ENCODE assay signal across 25 mouse cellular contexts in genomic region chr13:62922645-62923044, GRCm38 (mm10). TPM values are rescaled to one million over a fixed set of nuclear protein-coding genes. Genes with fewer than 3 reads are reported as not detected.
DNase-seq lines count a peak whose midpoint lies in the region; ATAC-seq and TF ChIP-seq lines count a peak whose summit lies in the region.
"Had no signal": no experiment of that assay in that cellular context is flagged by ENCODE, and none has a peak within 500 bp of the region (broad histone marks: within the 10 kb centered on the region; RNA-seq: fewer than 3 reads in every experiment).

No protein-coding gene starts in this region.

- no peak for TF ChIP-seq CTCF in kidney, adult 2 months (conservative IDR thresholded peaks at IDR 0.05; ENCODE audit: insufficient read depth, insufficient read length, low read depth, low read length)

- peaks cover 10% of the 10 kb centered on the region; the same call in 1 of the 2 replicates for H3K4me1 ChIP-seq in limb, embryonic 15.5 days
- peaks cover 12% of the 10 kb centered on the region; the same call in 1 of the 2 replicates for H3K4me1 ChIP-seq in limb, embryonic 10.5 days
- H3K4me1 ChIP-seq in embryonic facial prominence, embryonic 11.5 days (ENCODE audit: control insufficient read depth, insufficient read depth, low read length) = no peaks in the 10 kb centered on the region
- H3K4me1 ChIP-seq in embryonic facial prominence, embryonic 15.5 days = peaks cover 25% of the 10 kb centered on the region
- H3K4me1 ChIP-seq in stomach, embryonic 16.5 days (ENCODE audit: control insufficient read depth, insufficient read depth, low read length) = peaks cover 8% of the 10 kb centered on the region
- H3K4me1 ChIP-seq in kidney, adult 2 months (ENCODE audit: control insufficient read depth, insufficient read depth, low read length) = no peaks in the 10 kb centered on the region; the same call in 1 of the 2 replicates
- no peaks in the 10 kb centered on the region for H3K4me1 ChIP-seq in forebrain, embryonic 12.5 days
- H3K4me1 ChIP-seq: forebrain, embryonic 15.5 days; heart, embryonic 10.5 days; hindbrain, embryonic 13.5 days had no signal

- no peaks in the 10 kb centered on the region for H3K36me3 ChIP-seq in limb, embryonic 15.5 days
- no peaks in the 10 kb centered on the region for H3K36me3 ChIP-seq in limb, embryonic 10.5 days
- H3K36me3 ChIP-seq in embryonic facial prominence, embryonic 11.5 days (replicated peaks; ENCODE audit: control insufficient read depth, insufficient read depth, low read depth, low read length) = no peaks in the 10 kb centered on the region
- H3K36me3 ChIP-seq in embryonic facial prominence, embryonic 15.5 days = no peaks in the 10 kb centered on the region
- no peaks in the 10 kb centered on the region for H3K36me3 ChIP-seq in stomach, embryonic 16.5 days (ENCODE audit: control insufficient read depth, insufficient read depth, low read length)
- no peaks in the 10 kb centered on the region for H3K36me3 ChIP-seq in kidney, adult 2 months (ENCODE audit: control insufficient read depth, insufficient read depth, low read length)
- H3K36me3 ChIP-seq in forebrain, embryonic 12.5 days (replicated peaks) = no peaks in the 10 kb centered on the region
- H3K36me3 ChIP-seq: embryonic facial prominence, embryonic 13.5 days; forebrain, embryonic 15.5 days; heart, embryonic 10.5 days; heart, embryonic 13.5 days; hindbrain, embryonic 13.5 days had no signal

- 56% methylated on average over 3 of the region's 3 CpGs for WGBS in limb, embryonic 15.5 days
- WGBS in limb, embryonic 10.5 days = 84% methylated on average over 3 of the region's 3 CpGs
- WGBS in embryonic facial prominence, embryonic 11.5 days = 75% methylated on average over 3 of the region's 3 CpGs
- 56% methylated on average over 3 of the region's 3 CpGs for WGBS in embryonic facial prominence, embryonic 15.5 days
- WGBS in stomach, embryonic 16.5 days = 64% methylated on average over 3 of the region's 3 CpGs
- 78% methylated on average over 3 of the region's 3 CpGs for WGBS in kidney, adult 2 months
- WGBS in forebrain, embryonic 12.5 days = 72% methylated on average over 3 of the region's 3 CpGs

- DNase-seq in limb, embryonic 10.5 days (ENCODE audit: low spot score) = no peak
- peak; percentile 15 for DNase-seq in embryonic facial prominence, embryonic 11.5 days (ENCODE audit: low spot score)
- DNase-seq in right cerebral cortex, postnatal 4 days = no peak
- DNase-seq in kidney, adult 2 months = no peak
- DNase-seq: adrenal gland, adult 2 months; adrenal gland, postnatal 14 days; cerebellum, adult 11-12 months; cerebellum, adult 8-10 months; cerebellum, postnatal 14 days; gastrocnemius, postnatal 25 days; heart, adult 2 months; heart, postnatal 14 days had no signal

- H3K4me2 ChIP-seq in limb, embryonic 15.5 days = no peak overlapping the region
- no peak overlapping the region for H3K4me2 ChIP-seq in embryonic facial prominence, embryonic 11.5 days (ENCODE audit: low read depth, low read length)
- no peak overlapping the region for H3K4me2 ChIP-seq in embryonic facial prominence, embryonic 15.5 days (replicated peaks)
- H3K4me2 ChIP-seq in stomach, embryonic 16.5 days (ENCODE audit: low read depth, low read length) = no peak overlapping the region
- no peak overlapping the region for H3K4me2 ChIP-seq in forebrain, embryonic 12.5 days
- H3K4me2 ChIP-seq: embryonic facial prominence, embryonic 13.5 days; forebrain, embryonic 15.5 days; heart, embryonic 13.5 days; hindbrain, embryonic 13.5 days had no signal

- H3K4me3 ChIP-seq in limb, embryonic 15.5 days = no peak overlapping the region
- no peak overlapping the region for H3K4me3 ChIP-seq in limb, embryonic 10.5 days
- no peak overlapping the region for H3K4me3 ChIP-seq in embryonic facial prominence, embryonic 11.5 days (ENCODE audit: low read depth, low read length)
- no peak overlapping the region for H3K4me3 ChIP-seq in embryonic facial prominence, embryonic 15.5 days (replicated peaks)
- no peak overlapping the region for H3K4me3 ChIP-seq in stomach, embryonic 16.5 days (replicated peaks; ENCODE audit: low read length)
- H3K4me3 ChIP-seq in kidney, adult 2 months (ENCODE audit: insufficient read depth, low read depth, low read length) = no peak overlapping the region
- no peak overlapping the region for H3K4me3 ChIP-seq in forebrain, embryonic 12.5 days (replicated peaks)
- H3K4me3 ChIP-seq: embryonic facial prominence, embryonic 13.5 days; forebrain, embryonic 15.5 days; heart, adult 2 months; heart, embryonic 10.5 days; heart, embryonic 13.5 days; hindbrain, embryonic 13.5 days had no signal

- ATAC-seq in limb, embryonic 15.5 days (ENCODE audit: insufficient number of reproducible peaks, low FRiP score, low TSS enrichment, low read depth) = no peak
- ATAC-seq in embryonic facial prominence, embryonic 11.5 days (replicated peaks; ENCODE audit: insufficient number of reproducible peaks, low FRiP score, low TSS enrichment, low read depth) = no peak
- no peak for ATAC-seq in embryonic facial prominence, embryonic 15.5 days (ENCODE audit: insufficient number of reproducible peaks, low FRiP score, low TSS enrichment, low read depth)
- ATAC-seq in stomach, embryonic 16.5 days (ENCODE audit: insufficient read depth, low FRiP score) = no peak
- no peak for ATAC-seq in forebrain, embryonic 12.5 days (ENCODE audit: low FRiP score)
- ATAC-seq: CD4-positive, CD25-positive, alpha-beta regulatory T cell, adult 4 months; forebrain, embryonic 15.5 days; hindbrain, embryonic 16.5 days had no signal

- no peaks in the 10 kb centered on the region for H3K9me3 ChIP-seq in limb, embryonic 15.5 days
- no peaks in the 10 kb centered on the region for H3K9me3 ChIP-seq in limb, embryonic 10.5 days (replicated peaks)
- H3K9me3 ChIP-seq in embryonic facial prominence, embryonic 11.5 days (replicated peaks; ENCODE audit: control insufficient read depth, low read length) = no peaks in the 10 kb centered on the region
- no peaks in the 10 kb centered on the region for H3K9me3 ChIP-seq in embryonic facial prominence, embryonic 15.5 days (replicated peaks)
- no peaks in the 10 kb centered on the region for H3K9me3 ChIP-seq in stomach, embryonic 16.5 days (replicated peaks; ENCODE audit: control insufficient read depth, low read length)
- H3K9me3 ChIP-seq in forebrain, embryonic 12.5 days = no peaks in the 10 kb centered on the region
- H3K9me3 ChIP-seq: embryonic facial prominence, embryonic 13.5 days; forebrain, embryonic 15.5 days; heart, embryonic 10.5 days; heart, embryonic 13.5 days; hindbrain, embryonic 13.5 days had no signal

- no peaks in the 10 kb centered on the region for H3K27me3 ChIP-seq in limb, embryonic 15.5 days
- no peaks in the 10 kb centered on the region for H3K27me3 ChIP-seq in limb, embryonic 10.5 days (ENCODE audit: low read depth, poor library complexity, severe bottlenecking)
- H3K27me3 ChIP-seq in embryonic facial prominence, embryonic 11.5 days (ENCODE audit: control insufficient read depth, insufficient read depth, low read length) = no peaks in the 10 kb centered on the region
- no peaks in the 10 kb centered on the region for H3K27me3 ChIP-seq in embryonic facial prominence, embryonic 15.5 days
- H3K27me3 ChIP-seq in stomach, embryonic 16.5 days (ENCODE audit: control insufficient read depth, insufficient read depth, low read length) = no peaks in the 10 kb centered on the region
- H3K27me3 ChIP-seq in kidney, adult 2 months (replicated peaks; ENCODE audit: control insufficient read depth, insufficient read depth, low read length) = no peaks in the 10 kb centered on the region
- H3K27me3 ChIP-seq in forebrain, embryonic 12.5 days = no peaks in the 10 kb centered on the region
- H3K27me3 ChIP-seq: embryonic facial prominence, embryonic 13.5 days; forebrain, embryonic 15.5 days; heart, embryonic 13.5 days; hindbrain, embryonic 13.5 days had no signal

- H3K9ac ChIP-seq in limb, embryonic 15.5 days = no peak overlapping the region
- no peak overlapping the region for H3K9ac ChIP-seq in embryonic facial prominence, embryonic 11.5 days (replicated peaks; ENCODE audit: low read length)
- H3K9ac ChIP-seq in embryonic facial prominence, embryonic 15.5 days = no peak overlapping the region
- H3K9ac ChIP-seq in stomach, embryonic 16.5 days (ENCODE audit: low read length) = no peak overlapping the region
- no peak overlapping the region for H3K9ac ChIP-seq in forebrain, embryonic 12.5 days
- H3K9ac ChIP-seq: embryonic facial prominence, embryonic 13.5 days; forebrain, embryonic 15.5 days; heart, embryonic 13.5 days; hindbrain, embryonic 13.5 days had no signal

- 0 out of 2 replicates have a peak overlapping the region, but pooled peaks have one; percentile 24 for H3K27ac ChIP-seq in limb, embryonic 15.5 days
- H3K27ac ChIP-seq in limb, embryonic 10.5 days = no peak overlapping the region
- H3K27ac ChIP-seq in embryonic facial prominence, embryonic 11.5 days (replicated peaks; ENCODE audit: low read depth, low read length) = no peak overlapping the region
- H3K27ac ChIP-seq in embryonic facial prominence, embryonic 15.5 days (replicated peaks) = peak overlapping the region; percentile 40; the same call in 1 of the 2 replicates
- H3K27ac ChIP-seq in stomach, embryonic 16.5 days (ENCODE audit: low read length) = peak overlapping the region; percentile 68
- no peak overlapping the region for H3K27ac ChIP-seq in kidney, adult 2 months (ENCODE audit: insufficient read depth, low read depth, low read length)
- H3K27ac ChIP-seq in forebrain, embryonic 12.5 days = no peak overlapping the region
- H3K27ac ChIP-seq: forebrain, embryonic 15.5 days; heart, adult 2 months; heart, embryonic 10.5 days; heart, embryonic 13.5 days; hindbrain, embryonic 13.5 days had no signal

- TF ChIP-seq POLR2A in kidney, adult 2 months (IDR thresholded peaks at IDR 0.05; ENCODE audit: low read depth, low read length) = no peak

RNA-seq across cellular contexts. Expression of gene Fbp1, which starts 34.6 kb away (rescaled TPM):
- 1.4 and 1.5 TPM in 2 replicates for polyA plus RNA-seq in limb, embryonic 15.5 days (2015; fragmentation: Nextera tagmentation; extraction: Ambion mirVana)
- not detected in 2 replicates for polyA plus RNA-seq in limb, embryonic 10.5 days (2016; fragmentation: Nextera tagmentation; extraction: Ambion mirVana)
- 0.31 TPM in 1 of 2 replicates, not detected in the other for polyA plus RNA-seq in embryonic facial prominence, embryonic 11.5 days (2014; fragmentation: Nextera tagmentation; extraction: Ambion mirVana)
- 3.5 and 5.2 TPM in 2 replicates for polyA plus RNA-seq in embryonic facial prominence, embryonic 15.5 days (2015; fragmentation: Nextera tagmentation; extraction: Ambion mirVana)
- 4.1 and 4.2 TPM in 2 replicates for polyA plus RNA-seq in stomach, embryonic 16.5 days (2015; fragmentation: Nextera tagmentation; extraction: Ambion mirVana)
- polyA plus RNA-seq in kidney, adult 2 months (2012; rRNA removed) = 1,525 and 1,684 TPM in 2 replicates
- not detected in 2 replicates for polyA plus RNA-seq in forebrain, embryonic 12.5 days (2016; fragmentation: Nextera tagmentation; extraction: Ambion mirVana)
- polyA plus RNA-seq: C2C12; CD4-positive, CD25-positive, alpha-beta regulatory T cell, adult 4 months; forebrain, embryonic 11.5 days; forebrain, embryonic 15.5 days had no signal

RNA-seq across cellular contexts. Expression of gene 2010111I01Rik, which starts 42.0 kb away (rescaled TPM):
- polyA plus RNA-seq in limb, embryonic 15.5 days (2015; fragmentation: Nextera tagmentation; extraction: Ambion mirVana) = 240 and 248 TPM in 2 replicates
- polyA plus RNA-seq in limb, embryonic 10.5 days (2016; fragmentation: Nextera tagmentation; extraction: Ambion mirVana) = 107 and 122 TPM in 2 replicates
- polyA plus RNA-seq in embryonic facial prominence, embryonic 11.5 days (2014; fragmentation: Nextera tagmentation; extraction: Ambion mirVana) = 125 and 136 TPM in 2 replicates
- polyA plus RNA-seq in embryonic facial prominence, embryonic 15.5 days (2015; fragmentation: Nextera tagmentation; extraction: Ambion mirVana) = 197 and 226 TPM in 2 replicates
- 119 and 131 TPM in 2 replicates for polyA plus RNA-seq in stomach, embryonic 16.5 days (2015; fragmentation: Nextera tagmentation; extraction: Ambion mirVana)
- polyA plus RNA-seq in kidney, adult 2 months (2012; rRNA removed) = 84.5 and 94.1 TPM in 2 replicates
- polyA plus RNA-seq in forebrain, embryonic 12.5 days (2016; fragmentation: Nextera tagmentation; extraction: Ambion mirVana) = 30.7 and 34.3 TPM in 2 replicates

Comparison
In these comparisons a context has a peak if more than half of its experiments do, and no peak if none do; other contexts are left out.
1. H3K27ac ChIP-seq: peak in limb, embryonic 15.5 days (single experiment), embryonic facial prominence, embryonic 15.5 days (single experiment) and stomach, embryonic 16.5 days (single experiment); none in limb, embryonic 10.5 days (single experiment), embryonic facial prominence, embryonic 11.5 days (single experiment), kidney, adult 2 months (single experiment) and forebrain, embryonic 12.5 days (single experiment).
2. RNA of gene Fbp1, which starts 34.6 kb away (polyA plus RNA-seq): 1,525 to 1,684 TPM in kidney, adult 2 months; 4.1 to 4.2 TPM in stomach, embryonic 16.5 days, 3.5 to 5.2 TPM in embryonic facial prominence, embryonic 15.5 days, 1.4 to 1.5 TPM in limb, embryonic 15.5 days, 0.31 TPM in embryonic facial prominence, embryonic 11.5 days, not detected in limb, embryonic 10.5 days and not detected in forebrain, embryonic 12.5 days; every median in the first group is over 100 times any median in the second.